Mouse (Mus musculus): ENCODE measurements around the gene Crocc.

Gene Crocc

GRCm38 (mm10) chr4:140983442-140983841, 76.9 kb downstream of the Crocc start:
- DNase-seq: peak; percentile 68 to 76

- no peak for DNase-seq
These were observed 77.5 kb downstream of the Crocc start for GRCm38 (mm10) chr4:140982808-140983207.

- peak in 1 of 2 experiments; percentile 41 for DNase-seq
These were observed 78.7 kb downstream of the Crocc start for GRCm38 (mm10) chr4:140981605-140982004.

GRCm38 (mm10) chr4:140977886-140978692, 82.3 kb downstream of the Crocc start:
- no peak for DNase-seq

- no peak for DNase-seq
These were observed 83.1 kb downstream of the Crocc start for GRCm38 (mm10) chr4:140977278-140977677.

- no peak for DNase-seq
These were observed 85.0 kb downstream of the Crocc start for GRCm38 (mm10) chr4:140975356-140975755.

- DNase-seq: no peak
These were observed 85.9 kb downstream of the Crocc start for GRCm38 (mm10) chr4:140974408-140974807.

- no peak for DNase-seq
These were observed 88.7 kb downstream of the Crocc start for GRCm38 (mm10) chr4:140971691-140972090.

- DNase-seq: no peak
These were observed 92.8 kb downstream of the Crocc start for GRCm38 (mm10) chr4:140967386-140968159.
